Mouse (Mus musculus): ENCODE results near the gene Krt15. TPM values are rescaled to one million over a fixed set of nuclear protein-coding genes. Genes with fewer than 3 reads are reported as not detected.
A peak's percentile ranks its signal among the peaks of the same experiment; 100 is the strongest.

Gene Krt15
- polyA plus RNA-seq, 1 experiment from 2014 or later = 1.0 TPM

GRCm38 (mm10) chr11:100157331-100157730 lies 21.6 kb upstream of the Krt15 start:
- no peak overlapping the region for H3K9ac ChIP-seq (ENCODE audit: low read depth, low read length)
- H3K4me2 ChIP-seq (ENCODE audit: low read length) = no peak overlapping the region
- ATAC-seq = no peak
- H3K9me3 ChIP-seq (ENCODE audit: control insufficient read depth, low read length) = no peaks in the 10 kb centered on the region
- no peaks in the 10 kb centered on the region for H3K4me1 ChIP-seq (ENCODE audit: control insufficient read depth, insufficient read depth, low read depth, low read length)
- H3K36me3 ChIP-seq (ENCODE audit: control insufficient read depth, insufficient read depth, low read length) = no peaks in the 10 kb centered on the region
- 86% methylated on average over 3 of the region's 3 CpGs for WGBS
- H3K27ac ChIP-seq (ENCODE audit: low read depth, low read length) = no peak overlapping the region
- H3K27me3 ChIP-seq (replicated peaks; ENCODE audit: control insufficient read depth, insufficient read depth, low read length) = no peaks in the 10 kb centered on the region
- no peak overlapping the region for H3K4me3 ChIP-seq (ENCODE audit: low read length)

- H3K27ac ChIP-seq (ENCODE audit: low read depth, low read length) = no peak overlapping the region
- no peaks in the 10 kb centered on the region for H3K27me3 ChIP-seq (replicated peaks; ENCODE audit: control insufficient read depth, insufficient read depth, low read length)
- H3K9me3 ChIP-seq (ENCODE audit: control insufficient read depth, low read length) = no peaks in the 10 kb centered on the region
- H3K4me3 ChIP-seq (ENCODE audit: low read length) = no peak overlapping the region
- no peak overlapping the region for H3K4me2 ChIP-seq (ENCODE audit: low read length)
- WGBS = 65% methylated on average over 8 of the region's 8 CpGs
- no peaks in the 10 kb centered on the region for H3K36me3 ChIP-seq (ENCODE audit: control insufficient read depth, insufficient read depth, low read length)
- ATAC-seq = no peak
- H3K9ac ChIP-seq (ENCODE audit: low read depth, low read length) = no peak overlapping the region
- H3K4me1 ChIP-seq (ENCODE audit: control insufficient read depth, insufficient read depth, low read depth, low read length) = no peaks in the 10 kb centered on the region
These were observed 19.9 kb upstream of the Krt15 start for GRCm38 (mm10) chr11:100155497-100156255.

GRCm38 (mm10) chr11:100148615-100149330 lies 13.0 kb upstream of the Krt15 start, which contains the start of gene Krt19:
TSS of gene Krt19 (minus strand) at chr11:100148665.
- Histone ChIP-seq H3K4me1 (ENCODE audit: control insufficient read depth, insufficient read depth, low read depth, low read length) (peaks cover 6% of the 10 kb centered on the region), H3K27ac (ENCODE audit: low read depth, low read length) (no peak within 1 kb of the TSS), H3K4me3 (ENCODE audit: low read length) (no peak within 1 kb of the TSS), H3K9ac (ENCODE audit: low read depth, low read length) (no peak within 1 kb of the TSS), H3K9me3 (ENCODE audit: control insufficient read depth, low read length) (no peaks in the 10 kb centered on the region), H3K27me3 (replicated peaks; ENCODE audit: control insufficient read depth, insufficient read depth, low read length) (peaks cover 24% of the 10 kb centered on the region), H3K4me2 (ENCODE audit: low read length) (no peak within 1 kb of the TSS), H3K36me3 (ENCODE audit: control insufficient read depth, insufficient read depth, low read length) (no peaks in the 10 kb centered on the region)
- ATAC-seq = no peak
- WGBS = 38% methylated on average over 9 of the region's 9 CpGs

GRCm38 (mm10) chr11:100147566-100148353 lies 12.0 kb upstream of the Krt15 start:
- Histone ChIP-seq H3K4me3 (ENCODE audit: low read length) (no peak overlapping the region), H3K9me3 (ENCODE audit: control insufficient read depth, low read length) (no peaks in the 10 kb centered on the region), H3K9ac (ENCODE audit: low read depth, low read length) (no peak overlapping the region), H3K36me3 (ENCODE audit: control insufficient read depth, insufficient read depth, low read length) (no peaks in the 10 kb centered on the region), H3K4me1 (ENCODE audit: control insufficient read depth, insufficient read depth, low read depth, low read length) (peaks cover 6% of the 10 kb centered on the region), H3K4me2 (ENCODE audit: low read length) (no peak overlapping the region), H3K27ac (ENCODE audit: low read depth, low read length) (no peak overlapping the region), H3K27me3 (replicated peaks; ENCODE audit: control insufficient read depth, insufficient read depth, low read length) (peaks cover 24% of the 10 kb centered on the region)
- WGBS = 79% methylated on average over 5 of the region's 5 CpGs
- ATAC-seq = no peak

GRCm38 (mm10) chr11:100145858-100146560 lies 10.3 kb upstream of the Krt15 start:
- no peaks in the 10 kb centered on the region for H3K9me3 ChIP-seq (ENCODE audit: control insufficient read depth, low read length)
- peaks cover 24% of the 10 kb centered on the region for H3K27me3 ChIP-seq (replicated peaks; ENCODE audit: control insufficient read depth, insufficient read depth, low read length)
- no peak overlapping the region for H3K9ac ChIP-seq (ENCODE audit: low read depth, low read length)
- no peak for ATAC-seq
- H3K4me1 ChIP-seq (ENCODE audit: control insufficient read depth, insufficient read depth, low read depth, low read length) = peaks cover 6% of the 10 kb centered on the region
- H3K36me3 ChIP-seq (ENCODE audit: control insufficient read depth, insufficient read depth, low read length) = no peaks in the 10 kb centered on the region
- H3K4me3 ChIP-seq (ENCODE audit: low read length) = peak overlapping the region; percentile 27
- H3K4me2 ChIP-seq (ENCODE audit: low read length) = peak overlapping the region; percentile 57
- H3K27ac ChIP-seq (ENCODE audit: low read depth, low read length) = no peak overlapping the region
- 6% methylated on average over 13 of the region's 13 CpGs for WGBS

GRCm38 (mm10) chr11:100145104-100145503 lies 9.4 kb upstream of the Krt15 start:
- WGBS = 1% methylated on average over 20 of the region's 20 CpGs
- H3K9me3 ChIP-seq (ENCODE audit: control insufficient read depth, low read length) = no peaks in the 10 kb centered on the region
- no peak overlapping the region for H3K27ac ChIP-seq (ENCODE audit: low read depth, low read length)
- no peak for ATAC-seq
- peaks cover 6% of the 10 kb centered on the region for H3K4me1 ChIP-seq (ENCODE audit: control insufficient read depth, insufficient read depth, low read depth, low read length)
- H3K36me3 ChIP-seq (ENCODE audit: control insufficient read depth, insufficient read depth, low read length) = no peaks in the 10 kb centered on the region
- peaks cover 24% of the 10 kb centered on the region for H3K27me3 ChIP-seq (replicated peaks; ENCODE audit: control insufficient read depth, insufficient read depth, low read length)
- no peak overlapping the region for H3K9ac ChIP-seq (ENCODE audit: low read depth, low read length)
- H3K4me2 ChIP-seq (ENCODE audit: low read length) = peak overlapping the region; percentile 57
- H3K4me3 ChIP-seq (ENCODE audit: low read length) = peak overlapping the region; percentile 27

- no peak overlapping the region for H3K4me3 ChIP-seq (ENCODE audit: low read length)
- ATAC-seq = no peak
- peaks cover 15% of the 10 kb centered on the region for H3K27me3 ChIP-seq (replicated peaks; ENCODE audit: control insufficient read depth, insufficient read depth, low read length)
- no peak overlapping the region for H3K9ac ChIP-seq (ENCODE audit: low read depth, low read length)
- H3K36me3 ChIP-seq (ENCODE audit: control insufficient read depth, insufficient read depth, low read length) = no peaks in the 10 kb centered on the region
- H3K4me2 ChIP-seq (ENCODE audit: low read length) = no peak overlapping the region
- 81% methylated on average over 21 of the region's 21 CpGs for WGBS
- H3K9me3 ChIP-seq (ENCODE audit: control insufficient read depth, low read length) = no peaks in the 10 kb centered on the region
- no peak overlapping the region for H3K27ac ChIP-seq (ENCODE audit: low read depth, low read length)
- peaks cover 9% of the 10 kb centered on the region for H3K4me1 ChIP-seq (ENCODE audit: control insufficient read depth, insufficient read depth, low read depth, low read length)
These were observed 5.2 kb upstream of the Krt15 start for GRCm38 (mm10) chr11:100140966-100141365.

GRCm38 (mm10) chr11:100139391-100139790 lies 3.7 kb upstream of the Krt15 start:
- no peak for ATAC-seq
- Histone ChIP-seq H3K27me3 (replicated peaks; ENCODE audit: control insufficient read depth, insufficient read depth, low read length) (peaks cover 6% of the 10 kb centered on the region), H3K4me1 (ENCODE audit: control insufficient read depth, insufficient read depth, low read depth, low read length) (peaks cover 3% of the 10 kb centered on the region), H3K36me3 (ENCODE audit: control insufficient read depth, insufficient read depth, low read length) (no peaks in the 10 kb centered on the region), H3K9me3 (ENCODE audit: control insufficient read depth, low read length) (no peaks in the 10 kb centered on the region), H3K27ac (ENCODE audit: low read depth, low read length) (no peak overlapping the region), H3K4me3 (ENCODE audit: low read length) (no peak overlapping the region), H3K4me2 (ENCODE audit: low read length) (no peak overlapping the region), H3K9ac (ENCODE audit: low read depth, low read length) (no peak overlapping the region)
- 82% methylated on average over 2 of the region's 2 CpGs for WGBS
